Mouse (Mus musculus) embryonic facial prominence, embryonic 14.5 days (tissue): Measurements from ENCODE around the gene Cartpt. TPM values are rescaled to one million over a fixed set of nuclear protein-coding genes. Genes with fewer than 3 reads are reported as not detected.

Experiments used
- ATAC-seq: fragments of 200-750 bp; cut with Nextera tagmentation; 2 replicates; pipeline ENCODE4 v1.8.0; 2017; ENCODE audit warnings: low read depth, moderate number of reproducible peaks, moderate TSS enrichment
- DNase-seq: peaks from one replicate; pipeline ENCODE4 v3.0.0-alpha.2; 2015; ENCODE audit warnings: low spot score
- H3K27ac ChIP-seq: fragments of 300-500 bp; sonication (generic); replicated peaks from 2 replicates; pipeline ENCODE4 v1.5.1; 2014; ENCODE audit warnings: low read depth, mild to moderate bottlenecking, low read length, moderate library complexity
- H3K27me3 ChIP-seq: fragments of 300-500 bp; sonication (generic); replicated peaks from 2 replicates; pipeline ENCODE4 v1.6.1; 2014; ENCODE audit warnings: low read length; ENCODE audit not compliant: control insufficient read depth, insufficient read depth
- H3K36me3 ChIP-seq: fragments of 300-500 bp; sonication (generic); 2 replicates; pipeline ENCODE4 v1.6.1; 2014; ENCODE audit warnings: low read length, mixed read lengths; ENCODE audit not compliant: control insufficient read depth, insufficient read depth
- H3K4me1 ChIP-seq: fragments of 300-500 bp; sonication (generic); 2 replicates; pipeline ENCODE4 v1.6.1; 2014; ENCODE audit warnings: antibody characterized with exemption, low read length; ENCODE audit not compliant: control insufficient read depth, insufficient read depth
- H3K4me2 ChIP-seq: fragments of 300-500 bp; sonication (generic); 2 replicates; pipeline ENCODE4 v1.6.1; 2014; ENCODE audit warnings: low read depth, mild to moderate bottlenecking, low read length, moderate library complexity, mixed read lengths
- H3K4me3 ChIP-seq: fragments of 300-500 bp; sonication (generic); 2 replicates; pipeline ENCODE4 v1.5.1; 2014; ENCODE audit warnings: low read depth, mild to moderate bottlenecking, low read length
- H3K9ac ChIP-seq: fragments of 300-500 bp; sonication (generic); 2 replicates; pipeline ENCODE4 v1.6.1; 2014; ENCODE audit warnings: low read depth, mild to moderate bottlenecking, low read length, moderate library complexity, mixed read lengths
- H3K9me3 ChIP-seq: fragments of 300-500 bp; sonication (generic); 2 replicates; pipeline ENCODE4 v1.6.1; 2016; ENCODE audit warnings: low read length; ENCODE audit not compliant: control insufficient read depth
- WGBS: fragments of 180-500 bp; shearing (Covaris S2); extraction: QIAGEN DNeasy Blood & Tissue Kit; methylation state at CpG from one replicate; pipeline ENCODE4 v1.1.7; 2014; 5-methylcytosine and 5-hydroxymethylcytosine counted together
- polyA plus RNA-seq: library from polyadenylated mRNA; unstranded; fragments of >200 nt; fragmentation: Nextera tagmentation; extraction: Ambion mirVana; gene quantifications from 2 replicates; pipeline ENCODE4 v1.2.1, GENCODE M21; 2014

Gene Cartpt
- 3.1 and 3.2 TPM in 2 replicates for polyA plus RNA-seq

GRCm38 (mm10) chr13:99900965-99901364 is at the start of gene Cartpt:
Gene Cartpt (minus strand): TSS chr13:99901091.
- Histone ChIP-seq H3K4me3 (peak within 1 kb of the TSS; percentile 21), H3K9ac (no peak within 1 kb of the TSS), H3K4me1 (0 out of 2 replicates have a peak, but pooled peaks cover 6% of the 10 kb centered on the region), H3K27me3 (peaks cover 47% of the 10 kb centered on the region), H3K36me3 (no peaks in the 10 kb centered on the region), H3K4me2 (peak within 1 kb of the TSS; percentile 45), H3K9me3 (no peaks in the 10 kb centered on the region), H3K27ac (no peak within 1 kb of the TSS)
- DNase-seq: no peak
- WGBS: 37% methylated on average over 9 of the region's 9 CpGs
- ATAC-seq: no peak

GRCm38 (mm10) chr13:99947417-99947816 is 46.5 kb upstream of the Cartpt start:
- 84% methylated on average over 4 of the region's 4 CpGs for WGBS
- peaks cover 46% of the 10 kb centered on the region for H3K36me3 ChIP-seq

GRCm38 (mm10) chr13:99943525-99943924 is 42.6 kb upstream of the Cartpt start:
- DNase-seq (no peak), ATAC-seq (no peak)
- Histone ChIP-seq H3K27me3 (no peaks in the 10 kb centered on the region), H3K36me3 (peaks cover 11% of the 10 kb centered on the region), H3K4me1 (no peaks in the 10 kb centered on the region), H3K4me3 (no peak overlapping the region), H3K4me2 (no peak overlapping the region), H3K9me3 (no peaks in the 10 kb centered on the region), H3K9ac (no peak overlapping the region), H3K27ac (no peak overlapping the region)
- WGBS: 95% methylated on average over 2 of the region's 2 CpGs

More at GRCm38 (mm10) chr13:99947417-99947816, 46.5 kb upstream of the Cartpt start:
- no peak for ATAC-seq
- no peak overlapping the region for H3K4me2 ChIP-seq
- H3K4me3 ChIP-seq: no peak overlapping the region
- DNase-seq: no peak
- H3K4me1 ChIP-seq: no peaks in the 10 kb centered on the region
- H3K9ac ChIP-seq: no peak overlapping the region
- no peaks in the 10 kb centered on the region for H3K27me3 ChIP-seq
- no peak overlapping the region for H3K27ac ChIP-seq
- H3K9me3 ChIP-seq: no peaks in the 10 kb centered on the region

- H3K36me3 ChIP-seq: no peaks in the 10 kb centered on the region
- ATAC-seq (peak; percentile 70; the same call in 1 of the 2 replicates), DNase-seq (peak; percentile 76)
- no peaks in the 10 kb centered on the region for H3K4me1 ChIP-seq
- no peak overlapping the region for H3K4me2 ChIP-seq
- no peak overlapping the region for H3K27ac ChIP-seq
- WGBS: 27% methylated on average over 2 of the region's 2 CpGs
- H3K9ac ChIP-seq: no peak overlapping the region
- no peak overlapping the region for H3K4me3 ChIP-seq
- no peaks in the 10 kb centered on the region for H3K9me3 ChIP-seq
- H3K27me3 ChIP-seq: no peaks in the 10 kb centered on the region
These were observed 39.7 kb upstream of the Cartpt start for GRCm38 (mm10) chr13:99940601-99941000.

- no peaks in the 10 kb centered on the region for H3K27me3 ChIP-seq
- H3K9me3 ChIP-seq: no peaks in the 10 kb centered on the region
- no peak overlapping the region for H3K4me3 ChIP-seq
- no peak for DNase-seq
- no peak overlapping the region for H3K27ac ChIP-seq
- WGBS: 59% methylated on average over 8 of the region's 8 CpGs
- no peak overlapping the region for H3K4me2 ChIP-seq
- no peaks in the 10 kb centered on the region for H3K4me1 ChIP-seq
- H3K36me3 ChIP-seq: no peaks in the 10 kb centered on the region
- ATAC-seq: no peak
- no peak overlapping the region for H3K9ac ChIP-seq
These were observed 38.4 kb upstream of the Cartpt start for GRCm38 (mm10) chr13:99939320-99939671.

- H3K4me2 ChIP-seq: no peak overlapping the region
- H3K27ac ChIP-seq: no peak overlapping the region
- H3K27me3 ChIP-seq: no peaks in the 10 kb centered on the region
- no peaks in the 10 kb centered on the region for H3K36me3 ChIP-seq
- DNase-seq (no peak), ATAC-seq (no peak)
- H3K4me1 ChIP-seq: no peaks in the 10 kb centered on the region
- no peaks in the 10 kb centered on the region for H3K9me3 ChIP-seq
- no peak overlapping the region for H3K4me3 ChIP-seq
- WGBS: 77% methylated on average over 10 of the region's 10 CpGs
- no peak overlapping the region for H3K9ac ChIP-seq
These were observed 37.9 kb upstream of the Cartpt start for GRCm38 (mm10) chr13:99938606-99939319.

- Histone ChIP-seq H3K4me1 (no peaks in the 10 kb centered on the region), H3K9ac (no peak overlapping the region), H3K27me3 (no peaks in the 10 kb centered on the region), H3K27ac (no peak overlapping the region), H3K9me3 (no peaks in the 10 kb centered on the region), H3K4me2 (no peak overlapping the region), H3K4me3 (no peak overlapping the region), H3K36me3 (no peaks in the 10 kb centered on the region)
- 38% methylated on average over 3 of the region's 3 CpGs for WGBS
- ATAC-seq: no peak
- peak; percentile 22 for DNase-seq
These were observed 36.9 kb upstream of the Cartpt start for GRCm38 (mm10) chr13:99937741-99938140.

GRCm38 (mm10) chr13:99932406-99932805 is 31.5 kb upstream of the Cartpt start:
- Histone ChIP-seq H3K4me3 (no peak overlapping the region), H3K9ac (no peak overlapping the region), H3K36me3 (no peaks in the 10 kb centered on the region), H3K4me1 (no peaks in the 10 kb centered on the region), H3K27ac (no peak overlapping the region), H3K4me2 (no peak overlapping the region), H3K9me3 (no peaks in the 10 kb centered on the region), H3K27me3 (no peaks in the 10 kb centered on the region)
- 67% methylated on average over 1 of the region's 1 CpGs for WGBS
- no peak for ATAC-seq
- DNase-seq: no peak

- no peak for DNase-seq
- no peaks in the 10 kb centered on the region for H3K9me3 ChIP-seq
- H3K27me3 ChIP-seq: no peaks in the 10 kb centered on the region
- no peak for ATAC-seq
- H3K4me1 ChIP-seq: no peaks in the 10 kb centered on the region
- no peak overlapping the region for H3K9ac ChIP-seq
- 73% methylated on average over 6 of the region's 6 CpGs for WGBS
- no peak overlapping the region for H3K27ac ChIP-seq
- no peak overlapping the region for H3K4me2 ChIP-seq
- no peak overlapping the region for H3K4me3 ChIP-seq
- H3K36me3 ChIP-seq: no peaks in the 10 kb centered on the region
These were observed 30.6 kb upstream of the Cartpt start for GRCm38 (mm10) chr13:99931502-99931901.
